Mouse (Mus musculus): ENCODE results near the gene Xkr8.

Gene Xkr8

GRCm38 (mm10) chr4:132735894-132736293 is 3.5 kb upstream of the Xkr8 start:
- DNase-seq, result no peak

- DNase-seq, result no peak
Measured at GRCm38 (mm10) chr4:132735389-132735788, 3.0 kb upstream of the Xkr8 start.

GRCm38 (mm10) chr4:132734766-132735165 is 2.4 kb upstream of the Xkr8 start:
- DNase-seq, result no peak

GRCm38 (mm10) chr4:132733071-132733770 is 875 bp upstream of the Xkr8 start:
- no peak for DNase-seq

- no peak for DNase-seq
Measured at GRCm38 (mm10) chr4:132731616-132732015, 730 bp downstream of the Xkr8 start.

GRCm38 (mm10) chr4:132728233-132728632 is 4.1 kb downstream of the Xkr8 start:
- no peak for DNase-seq

GRCm38 (mm10) chr4:132718251-132718650 is 14.1 kb downstream of the Xkr8 start:
- no peak for DNase-seq

- DNase-seq, result no peak
Measured at GRCm38 (mm10) chr4:132713181-132713580, 19.2 kb downstream of the Xkr8 start.

GRCm38 (mm10) chr4:132706885-132707284 is 25.5 kb downstream of the Xkr8 start:
- DNase-seq, result no peak

GRCm38 (mm10) chr4:132702076-132702475 is 30.3 kb downstream of the Xkr8 start:
- no peak for DNase-seq

- no peak for DNase-seq
Measured at GRCm38 (mm10) chr4:132693366-132693765, 39.0 kb downstream of the Xkr8 start.

GRCm38 (mm10) chr4:132689634-132690033 is 42.7 kb downstream of the Xkr8 start:
- no peak for DNase-seq

- DNase-seq, result no peak
Measured at GRCm38 (mm10) chr4:132676771-132677539, 55.4 kb downstream of the Xkr8 start.
